Mouse (Mus musculus): ENCODE data around the gene Gm13539.

- TF ChIP-seq CTCF (IDR thresholded peaks at IDR 0.05; ENCODE audit: low read depth), result no peak
- no peak for TF ChIP-seq EP300 (optimal IDR thresholded peaks at IDR 0.05)
Observed at GRCm38 (mm10) chr2:25830786-25831185, 48.7 kb downstream of the Gm13539 start.

All from stomach, postnatal 0 days (tissue).